Mouse (Mus musculus) urinary bladder, postnatal 0 days (tissue): ENCODE measurements around the gene Prss38. TPM values are rescaled to one million over a fixed set of nuclear protein-coding genes. Genes with fewer than 3 reads are reported as not detected.

Experiments used
- microRNA-seq: library from miRNA; unstranded; fragments of <30 nt; microRNA quantifications from one replicate; pipeline ENCODE4, GENCODE M21; 2016
- polyA plus RNA-seq: library from polyadenylated mRNA; unstranded; fragments of >200 nt; fragmentation: Nextera tagmentation; extraction: Ambion mirVana; gene quantifications from 2 replicates; pipeline ENCODE4 v1.2.1, GENCODE M21; 2015

Prss38 gene
- 0.10 TPM in 1 of 2 replicates, not detected in the other for polyA plus RNA-seq

GRCm38 (mm10) chr11:59375475-59375874 is at the start of gene Prss38:
Gene Prss38, minus strand, starts transcription at chr11:59375657.

Small RNAs within 50 kb of the gene (microRNA-seq; reads per million reads assigned to microRNA genes)
- gene Gm24756, result not detected

Other genes with a start within 250 kb of the Prss38 start
- gene Obscn, start 239.3 kb downstream of the Prss38 start, polyA plus RNA-seq, result 0.26 and 0.33 TPM in 2 replicates
- gene Iba57, start 211.9 kb downstream of the Prss38 start, polyA plus RNA-seq, result 3.2 and 3.8 TPM in 2 replicates
- gene Gjc2, start 192.4 kb downstream of the Prss38 start, polyA plus RNA-seq, result 3.4 and 3.7 TPM in 2 replicates
- 113 and 118 TPM in 2 replicates for gene Guk1, start 183.4 kb downstream of the Prss38 start, polyA plus RNA-seq
- 79.7 and 89.8 TPM in 2 replicates for gene Mrpl55, start 173.2 kb downstream of the Prss38 start, polyA plus RNA-seq
- gene 2310033P09Rik, start 167.3 kb downstream of the Prss38 start, polyA plus RNA-seq, result 16.2 and 16.7 TPM in 2 replicates
- gene Arf1, start 147.4 kb downstream of the Prss38 start, polyA plus RNA-seq, result 555 and 614 TPM in 2 replicates
- gene Wnt3a, start 84.9 kb downstream of the Prss38 start, polyA plus RNA-seq, result 0.05 TPM in 1 of 2 replicates, not detected in the other
- 9.9 and 11.7 TPM in 2 replicates for gene Wnt9a, start 68.7 kb downstream of the Prss38 start, polyA plus RNA-seq
- 6.0 and 6.1 TPM in 2 replicates for gene Jmjd4, start 74.4 kb upstream of the Prss38 start, polyA plus RNA-seq
- 62.6 and 71.1 TPM in 2 replicates for gene Snap47, start 75.5 kb upstream of the Prss38 start, polyA plus RNA-seq
- gene Zfp867, start 96.8 kb upstream of the Prss38 start, polyA plus RNA-seq, result 4.6 and 4.9 TPM in 2 replicates
- gene Zkscan17, start 151.1 kb upstream of the Prss38 start, polyA plus RNA-seq, result 8.8 and 10.8 TPM in 2 replicates
- gene Nlrp3, start 165.9 kb upstream of the Prss38 start, polyA plus RNA-seq, result 0.22 and 0.47 TPM in 2 replicates
- gene Olfr222, start 200.6 kb upstream of the Prss38 start, polyA plus RNA-seq, result not detected in 2 replicates
- gene Olfr223, start 217.6 kb upstream of the Prss38 start, polyA plus RNA-seq, result not detected in 2 replicates